Mouse (Mus musculus): ENCODE data around the gene Tet1. TPM values are rescaled to one million over a fixed set of nuclear protein-coding genes. Genes with fewer than 3 reads are reported as not detected.

Gene Tet1
- polyA plus RNA-seq, 1 experiment, result 0.48 TPM

- Histone ChIP-seq H3K79me2 (ENCODE audit: control insufficient read depth, insufficient read depth) (no peaks in the 10 kb centered on the region), H3ac (ENCODE audit: control insufficient read depth, insufficient read length) (no peak overlapping the region), H3K4me3 (no peak overlapping the region), H3K4me2 (ENCODE audit: low read depth) (no peak overlapping the region), H3K27me3 (ENCODE audit: control insufficient read depth, insufficient read depth, insufficient read length) (no peaks in the 10 kb centered on the region), H3K36me3 (ENCODE audit: control insufficient read depth, insufficient read depth) (no peaks in the 10 kb centered on the region)
- TF ChIP-seq REST (IDR thresholded peaks at IDR 0.05; ENCODE audit: insufficient read depth, insufficient read length), result no peak
- TF ChIP-seq MYOD1 (IDR thresholded peaks at IDR 0.05; ENCODE audit: control insufficient read depth in 1 of 3, insufficient read length in 2 of 3, low read depth in 2 of 3), result no peak
- no peak for TF ChIP-seq TCF3 (IDR thresholded peaks at IDR 0.05; ENCODE audit: insufficient read length, low read depth)
- TF ChIP-seq MAX (IDR thresholded peaks at IDR 0.05; ENCODE audit: low read depth), result no peak
- TF ChIP-seq USF1 (IDR thresholded peaks at IDR 0.05; ENCODE audit: low read depth), result no peak
- no peak for TF ChIP-seq SRF (IDR thresholded peaks at IDR 0.05; ENCODE audit: control insufficient read depth, insufficient read length, low read depth)
- TF ChIP-seq E2F4 (IDR thresholded peaks at IDR 0.05; ENCODE audit: insufficient read depth), result no peak
- TF ChIP-seq TCF12 (IDR thresholded peaks at IDR 0.05; ENCODE audit: insufficient read depth, poor library complexity, severe bottlenecking), result no peak
- no peak for TF ChIP-seq MYOG (IDR thresholded peaks at IDR 0.05; ENCODE audit: control insufficient read depth in 1 of 3, insufficient read depth in 1 of 3, insufficient read length in 2 of 3, low read depth in 2 of 3)
- TF ChIP-seq POLR2A (IDR thresholded peaks at IDR 0.05; ENCODE audit: insufficient read length, low read depth), result no peak
- no peak for TF ChIP-seq CEBPB (IDR thresholded peaks at IDR 0.05; ENCODE audit: insufficient read depth, poor library complexity, severe bottlenecking)
- TF ChIP-seq POLR2AphosphoS2 (IDR thresholded peaks at IDR 0.05; ENCODE audit: insufficient read length, low read depth), result no peak
Observed at GRCm38 (mm10) chr10:62808766-62809165, 100.0 kb downstream of the Tet1 start.

DNA sequence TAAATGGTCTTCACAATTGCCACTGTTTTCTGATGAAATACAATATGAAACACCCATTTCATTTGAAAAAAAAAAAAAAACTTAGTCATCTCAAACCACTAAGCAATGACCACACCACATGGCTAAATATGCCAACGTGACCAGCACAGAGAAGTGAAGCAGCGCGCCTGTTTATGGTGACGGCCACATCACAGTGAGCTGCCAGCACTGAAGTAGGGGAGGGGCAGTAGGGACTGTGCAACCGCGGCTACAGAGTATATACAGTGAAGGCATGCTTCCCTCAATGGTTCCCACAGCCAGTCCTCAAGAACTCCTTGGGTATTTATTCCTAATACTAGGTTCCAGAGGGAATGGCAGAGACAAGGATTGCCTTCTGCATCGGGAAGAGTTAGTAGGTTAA lies 100.5 kb downstream of the Tet1 start:
- TF ChIP-seq USF1 (IDR thresholded peaks at IDR 0.05; ENCODE audit: low read depth), result peak; percentile 29
- TF ChIP-seq REST (IDR thresholded peaks at IDR 0.05; ENCODE audit: insufficient read depth, insufficient read length), result no peak
- TF ChIP-seq MAX (IDR thresholded peaks at IDR 0.05; ENCODE audit: low read depth), result peak; percentile 12
- Histone ChIP-seq H3K4me3 (no peak overlapping the region), H3K36me3 (ENCODE audit: control insufficient read depth, insufficient read depth) (no peaks in the 10 kb centered on the region), H3ac (ENCODE audit: control insufficient read depth, insufficient read length) (no peak overlapping the region), H3K27me3 (ENCODE audit: control insufficient read depth, insufficient read depth, insufficient read length) (no peaks in the 10 kb centered on the region), H3K79me2 (ENCODE audit: control insufficient read depth, insufficient read depth) (no peaks in the 10 kb centered on the region), H3K4me2 (ENCODE audit: low read depth) (no peak overlapping the region)

- no peak overlapping the region for H3ac ChIP-seq (ENCODE audit: control insufficient read depth, insufficient read length)
- no peaks in the 10 kb centered on the region for H3K36me3 ChIP-seq (ENCODE audit: control insufficient read depth, insufficient read depth)
- H3K27me3 ChIP-seq (ENCODE audit: control insufficient read depth, insufficient read depth, insufficient read length), result no peaks in the 10 kb centered on the region
- no peak overlapping the region for H3K4me3 ChIP-seq
- H3K4me2 ChIP-seq (ENCODE audit: low read depth), result no peak overlapping the region
- TF ChIP-seq TCF12 (IDR thresholded peaks at IDR 0.05; ENCODE audit: insufficient read depth, poor library complexity, severe bottlenecking) (no peak), E2F4 (IDR thresholded peaks at IDR 0.05; ENCODE audit: insufficient read depth) (no peak), TCF3 (IDR thresholded peaks at IDR 0.05; ENCODE audit: insufficient read length, low read depth) (no peak), SRF (IDR thresholded peaks at IDR 0.05; ENCODE audit: control insufficient read depth, insufficient read length, low read depth) (no peak), MYOD1 (IDR thresholded peaks at IDR 0.05; ENCODE audit: control insufficient read depth in 1 of 3, insufficient read length in 2 of 3, low read depth in 2 of 3) (no peak), REST (IDR thresholded peaks at IDR 0.05; ENCODE audit: insufficient read depth, insufficient read length) (no peak)
- H3K79me2 ChIP-seq (ENCODE audit: control insufficient read depth, insufficient read depth), result no peaks in the 10 kb centered on the region
Observed at GRCm38 (mm10) chr10:62804106-62804505, 104.7 kb downstream of the Tet1 start.

DNA sequence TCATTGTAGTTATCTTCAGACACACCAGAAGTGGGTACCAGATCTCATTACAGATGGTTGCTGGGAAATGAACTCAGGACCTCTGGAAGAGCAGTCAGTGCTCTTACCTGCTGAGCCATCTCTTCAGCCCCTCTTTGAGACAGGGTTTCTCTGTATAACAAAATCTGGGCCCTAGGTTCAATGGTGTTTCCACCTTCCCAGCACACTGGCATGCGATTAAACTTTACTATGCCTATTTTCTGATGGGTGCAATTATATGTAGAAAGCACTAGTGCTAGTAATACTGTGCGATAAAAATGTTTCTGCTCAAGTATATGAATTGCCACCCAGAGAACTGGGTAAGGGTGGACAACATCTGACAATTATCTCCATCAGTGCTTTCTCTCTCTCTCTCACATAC lies 105.5 kb downstream of the Tet1 start:
- H3ac ChIP-seq (ENCODE audit: control insufficient read depth, insufficient read length), result no peak overlapping the region
- TF ChIP-seq SRF (IDR thresholded peaks at IDR 0.05; ENCODE audit: control insufficient read depth, insufficient read length, low read depth) (no peak), TCF12 (IDR thresholded peaks at IDR 0.05; ENCODE audit: insufficient read depth, poor library complexity, severe bottlenecking) (no peak), TCF3 (IDR thresholded peaks at IDR 0.05; ENCODE audit: insufficient read length, low read depth) (no peak), CEBPB (IDR thresholded peaks at IDR 0.05; ENCODE audit: insufficient read depth, poor library complexity, severe bottlenecking) (no peak), POLR2AphosphoS2 (IDR thresholded peaks at IDR 0.05; ENCODE audit: insufficient read length, low read depth) (no peak), REST (IDR thresholded peaks at IDR 0.05; ENCODE audit: insufficient read depth, insufficient read length) (no peak), MAX (IDR thresholded peaks at IDR 0.05; ENCODE audit: low read depth) (no peak), E2F4 (IDR thresholded peaks at IDR 0.05; ENCODE audit: insufficient read depth) (no peak), MYOG (IDR thresholded peaks at IDR 0.05; ENCODE audit: control insufficient read depth in 1 of 3, insufficient read depth in 1 of 3, insufficient read length in 2 of 3, low read depth in 2 of 3) (no peak), POLR2A (IDR thresholded peaks at IDR 0.05; ENCODE audit: insufficient read length, low read depth) (no peak), MYOD1 (IDR thresholded peaks at IDR 0.05; ENCODE audit: control insufficient read depth in 1 of 3, insufficient read length in 2 of 3, low read depth in 2 of 3) (no peak), USF1 (IDR thresholded peaks at IDR 0.05; ENCODE audit: low read depth) (no peak)
- no peaks in the 10 kb centered on the region for H3K36me3 ChIP-seq (ENCODE audit: control insufficient read depth, insufficient read depth)
- H3K4me2 ChIP-seq (ENCODE audit: low read depth), result no peak overlapping the region
- no peaks in the 10 kb centered on the region for H3K79me2 ChIP-seq (ENCODE audit: control insufficient read depth, insufficient read depth)
- no peaks in the 10 kb centered on the region for H3K27me3 ChIP-seq (ENCODE audit: control insufficient read depth, insufficient read depth, insufficient read length)
- H3K4me3 ChIP-seq, result no peak overlapping the region

- Histone ChIP-seq H3ac (ENCODE audit: control insufficient read depth, insufficient read length) (no peak overlapping the region), H3K27me3 (ENCODE audit: control insufficient read depth, insufficient read depth, insufficient read length) (no peaks in the 10 kb centered on the region), H3K36me3 (ENCODE audit: control insufficient read depth, insufficient read depth) (peaks cover 12% of the 10 kb centered on the region), H3K79me2 (ENCODE audit: control insufficient read depth, insufficient read depth) (peaks cover 24% of the 10 kb centered on the region), H3K4me2 (ENCODE audit: low read depth) (no peak overlapping the region), H3K4me3 (no peak overlapping the region)
- no peak for TF ChIP-seq USF1 (IDR thresholded peaks at IDR 0.05; ENCODE audit: low read depth)
- no peak for TF ChIP-seq SRF (IDR thresholded peaks at IDR 0.05; ENCODE audit: control insufficient read depth, insufficient read length, low read depth)
- no peak for TF ChIP-seq MYOD1 (IDR thresholded peaks at IDR 0.05; ENCODE audit: control insufficient read depth in 1 of 3, insufficient read length in 2 of 3, low read depth in 2 of 3)
- TF ChIP-seq E2F4 (IDR thresholded peaks at IDR 0.05; ENCODE audit: insufficient read depth), result no peak
- TF ChIP-seq POLR2AphosphoS2 (IDR thresholded peaks at IDR 0.05; ENCODE audit: insufficient read length, low read depth), result no peak
- no peak for TF ChIP-seq CEBPB (IDR thresholded peaks at IDR 0.05; ENCODE audit: insufficient read depth, poor library complexity, severe bottlenecking)
- no peak for TF ChIP-seq TCF3 (IDR thresholded peaks at IDR 0.05; ENCODE audit: insufficient read length, low read depth)
- no peak for TF ChIP-seq POLR2A (IDR thresholded peaks at IDR 0.05; ENCODE audit: insufficient read length, low read depth)
- TF ChIP-seq MAX (IDR thresholded peaks at IDR 0.05; ENCODE audit: low read depth), result no peak
- no peak for TF ChIP-seq TCF12 (IDR thresholded peaks at IDR 0.05; ENCODE audit: insufficient read depth, poor library complexity, severe bottlenecking)
- TF ChIP-seq REST (IDR thresholded peaks at IDR 0.05; ENCODE audit: insufficient read depth, insufficient read length), result no peak
- no peak for TF ChIP-seq MYOG (IDR thresholded peaks at IDR 0.05; ENCODE audit: control insufficient read depth in 1 of 3, insufficient read depth in 1 of 3, insufficient read length in 2 of 3, low read depth in 2 of 3)
Observed at GRCm38 (mm10) chr10:62794221-62794620, 114.6 kb downstream of the Tet1 start.
